Mouse (Mus musculus) sigmoid colon, adult 10 weeks (tissue): ENCODE measurements around the gene Csnka2ip. TPM values are rescaled to one million over a fixed set of nuclear protein-coding genes. Genes with fewer than 3 reads are reported as not detected.

ENCODE experiments used
- polyA plus RNA-seq: library from polyadenylated mRNA; stranded (reverse); fragments of 350-450 nt; fragmentation: Illumina TruSeq; extraction: RNeasy Lipid Tissue Mini Kit (QIAGEN cat#74804); gene quantifications from one replicate; pipeline ENCODE4 v1.2.3, GENCODE M21; 2014; ENCODE audit warnings: low read depth, low replicate concordance

The Csnka2ip gene
- not detected for polyA plus RNA-seq

GRCm38 (mm10) chr16:64602308-64602707, at the start of gene Csnka2ip:
Gene Csnka2ip (minus strand): TSS chr16:64602408.

Other genes starting within 250 kb of the Csnka2ip start
- gene 4930453N24Rik, start 168.8 kb upstream of the Csnka2ip start, polyA plus RNA-seq: 87.5 TPM
- gene Zfp654, start 249.2 kb upstream of the Csnka2ip start, polyA plus RNA-seq: 67.0 TPM
- 215 TPM for gene Cggbp1, start 249.6 kb upstream of the Csnka2ip start, polyA plus RNA-seq